In the genomic region with DNA sequence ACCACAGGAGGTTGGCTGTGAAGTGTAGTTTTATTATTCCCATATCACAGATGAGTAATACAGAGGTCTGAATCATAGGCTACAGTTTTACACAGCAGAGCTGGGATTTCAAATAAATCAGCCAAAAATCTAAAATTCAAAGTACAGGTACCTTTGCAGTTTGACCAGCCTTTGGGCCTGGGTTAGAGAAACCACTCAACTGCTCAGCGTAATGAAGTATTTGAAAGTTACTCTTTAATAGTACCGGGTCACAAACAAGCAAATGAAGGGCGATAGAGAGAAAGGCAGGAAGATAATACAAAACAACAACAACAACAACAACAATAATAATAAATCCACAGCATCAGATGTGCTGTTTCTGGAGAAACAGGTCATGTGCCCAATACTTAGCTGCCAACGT, we compare ENCODE assay signal across 17 mouse cellular contexts.
"Had no signal": no experiment of that assay in that cellular context is flagged by ENCODE, and none has a peak within 500 bp of the region (broad histone marks: within the 10 kb centered on the region; RNA-seq: fewer than 3 reads in every experiment).

No protein-coding gene starts in this region.

- H3K36me3 ChIP-seq: midbrain, embryonic 12.5 days; neural tube, embryonic 13.5 days; neural tube, embryonic 15.5 days had no signal

- H3K27ac ChIP-seq: midbrain, embryonic 12.5 days; neural tube, embryonic 13.5 days; neural tube, embryonic 15.5 days had no signal

- DNase-seq: lung, embryonic 14.5 days; lung, postnatal 10 days; midbrain, embryonic 14.5 days; retina, postnatal 1 day; right cerebral cortex, adult 18-20 months; right cerebral cortex, postnatal 25 days; right cerebral cortex, postnatal 4 days; spleen, adult 18-20 months; thymus, adult 18-20 months; thymus, postnatal 14 days; thymus, postnatal 36 days had no signal

- ATAC-seq: midbrain, embryonic 16.5 days had no signal

- H3K27me3 ChIP-seq: midbrain, embryonic 12.5 days; neural tube, embryonic 13.5 days; neural tube, embryonic 15.5 days had no signal

- H3K9me3 ChIP-seq: midbrain, embryonic 10.5 days; midbrain, embryonic 12.5 days; neural tube, embryonic 13.5 days; neural tube, embryonic 15.5 days had no signal

- H3K4me2 ChIP-seq: lung, embryonic 14.5 days; midbrain, embryonic 12.5 days; neural tube, embryonic 13.5 days; neural tube, embryonic 15.5 days had no signal

- H3K4me3 ChIP-seq: midbrain, embryonic 10.5 days; midbrain, embryonic 12.5 days; myocyte; neural tube, embryonic 13.5 days; neural tube, embryonic 15.5 days had no signal

- H3K9ac ChIP-seq: lung, embryonic 14.5 days; midbrain, embryonic 12.5 days; neural tube, embryonic 13.5 days; neural tube, embryonic 15.5 days had no signal
